25 mouse cellular contexts compared by ENCODE assay signal in the genomic region with DNA sequence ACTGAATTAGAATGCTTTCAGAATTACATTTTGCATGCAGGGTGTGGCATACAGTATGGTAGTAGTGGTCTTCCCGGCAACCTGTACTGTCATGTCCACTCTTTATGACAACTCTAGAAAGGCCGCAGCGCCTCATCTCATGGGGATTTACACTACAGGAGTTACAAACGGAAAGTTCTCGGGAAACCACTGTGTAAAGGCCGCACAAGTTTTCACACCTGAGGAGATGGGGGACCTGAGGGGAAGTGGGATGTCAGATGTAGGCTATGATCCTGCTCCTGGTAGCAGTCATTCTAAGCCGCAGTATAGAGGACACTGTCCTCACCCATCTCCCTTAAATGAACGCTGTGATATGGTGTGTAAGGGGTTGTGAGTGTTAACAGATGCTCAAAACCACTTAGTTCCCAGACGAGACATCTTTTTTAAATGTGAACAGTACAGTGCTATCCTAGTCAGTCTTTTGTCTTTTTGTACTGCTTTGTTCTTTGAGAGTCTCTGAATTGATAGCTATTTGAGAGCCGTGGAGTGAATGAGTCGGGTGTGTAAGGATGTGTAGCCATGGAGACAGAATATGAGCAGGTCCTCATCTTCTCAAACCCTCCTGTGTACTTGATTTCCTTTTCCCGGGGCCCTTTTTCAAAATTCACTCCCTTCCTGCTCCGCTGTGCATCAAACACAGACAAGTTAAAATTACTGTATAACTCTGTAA. TPM values are rescaled to one million over a fixed set of nuclear protein-coding genes. Genes with fewer than 3 reads are reported as not detected.
DNase-seq lines count a peak whose midpoint lies in the region; ATAC-seq lines count a peak whose summit lies in the region.
"Had no signal": no experiment of that assay in that cellular context is flagged by ENCODE, and none has a peak within 500 bp of the region (broad histone marks: within the 10 kb centered on the region; RNA-seq: fewer than 3 reads in every experiment).

No protein-coding gene starts in this region.

- peaks cover 5% of the 10 kb centered on the region for H3K36me3 ChIP-seq in embryonic facial prominence, embryonic 11.5 days (replicated peaks; ENCODE audit: control insufficient read depth, insufficient read depth, low read depth, low read length)
- peaks cover 69% of the 10 kb centered on the region for H3K36me3 ChIP-seq in embryonic facial prominence, embryonic 10.5 days (replicated peaks)
- peaks cover 35% of the 10 kb centered on the region for H3K36me3 ChIP-seq in hindbrain, embryonic 15.5 days
- peaks cover 67% of the 10 kb centered on the region for H3K36me3 ChIP-seq in hindbrain, embryonic 10.5 days
- H3K36me3 ChIP-seq in midbrain, embryonic 16.5 days (ENCODE audit: control insufficient read depth, insufficient read depth, low read length) = peaks cover 28% of the 10 kb centered on the region
- H3K36me3 ChIP-seq in midbrain, embryonic 14.5 days (ENCODE audit: control insufficient read depth, insufficient read depth, low read length) = peaks cover 57% of the 10 kb centered on the region

- ATAC-seq in embryonic facial prominence, embryonic 11.5 days (replicated peaks; ENCODE audit: insufficient number of reproducible peaks, low FRiP score, low TSS enrichment, low read depth) = 0 out of 2 replicates have a peak, but pooled peaks have one; percentile 23
- ATAC-seq in hindbrain, embryonic 15.5 days (ENCODE audit: low FRiP score, low read depth) = 0 out of 2 replicates have a peak, but pooled peaks have one; percentile 23
- peak; percentile 47; the same call in 1 of the 2 replicates for ATAC-seq in midbrain, embryonic 16.5 days
- no peak for ATAC-seq in midbrain, embryonic 14.5 days (ENCODE audit: low FRiP score, low TSS enrichment)
- ATAC-seq: activated CD4-positive, CD25-positive, alpha-beta regulatory T cell, adult 4 months; hindbrain, embryonic 16.5 days; intestine, postnatal 0 days had no signal

- H3K4me3 ChIP-seq in embryonic facial prominence, embryonic 11.5 days (ENCODE audit: low read depth, low read length) = no peak overlapping the region
- no peak overlapping the region for H3K4me3 ChIP-seq in embryonic facial prominence, embryonic 10.5 days
- H3K4me3 ChIP-seq in hindbrain, embryonic 15.5 days = no peak overlapping the region
- no peak overlapping the region for H3K4me3 ChIP-seq in hindbrain, embryonic 10.5 days
- no peak overlapping the region for H3K4me3 ChIP-seq in midbrain, embryonic 16.5 days (ENCODE audit: low read depth, low read length)
- H3K4me3 ChIP-seq in midbrain, embryonic 14.5 days (replicated peaks; ENCODE audit: low read depth, low read length) = no peak overlapping the region
- H3K4me3 ChIP-seq: embryonic facial prominence, embryonic 13.5 days; midbrain, embryonic 10.5 days had no signal

- no peaks in the 10 kb centered on the region for H3K9me3 ChIP-seq in embryonic facial prominence, embryonic 11.5 days (replicated peaks; ENCODE audit: control insufficient read depth, low read length)
- H3K9me3 ChIP-seq in embryonic facial prominence, embryonic 10.5 days = no peaks in the 10 kb centered on the region
- no peaks in the 10 kb centered on the region for H3K9me3 ChIP-seq in hindbrain, embryonic 15.5 days
- no peaks in the 10 kb centered on the region for H3K9me3 ChIP-seq in hindbrain, embryonic 10.5 days
- no peaks in the 10 kb centered on the region for H3K9me3 ChIP-seq in midbrain, embryonic 16.5 days (replicated peaks; ENCODE audit: control insufficient read depth, low read length, poor library complexity, severe bottlenecking)
- no peaks in the 10 kb centered on the region for H3K9me3 ChIP-seq in midbrain, embryonic 14.5 days (ENCODE audit: control insufficient read depth, low read length)
- H3K9me3 ChIP-seq: embryonic facial prominence, embryonic 13.5 days; midbrain, embryonic 10.5 days had no signal

- no peak overlapping the region for H3K9ac ChIP-seq in embryonic facial prominence, embryonic 11.5 days (replicated peaks; ENCODE audit: low read length)
- no peak overlapping the region for H3K9ac ChIP-seq in hindbrain, embryonic 15.5 days
- peak overlapping the region; percentile 3; the same call in 1 of the 2 replicates for H3K9ac ChIP-seq in midbrain, embryonic 16.5 days (ENCODE audit: low read depth, low read length)
- H3K9ac ChIP-seq in midbrain, embryonic 14.5 days (replicated peaks; ENCODE audit: low read length) = no peak overlapping the region
- H3K9ac ChIP-seq: embryonic facial prominence, embryonic 13.5 days; liver, embryonic 14.5 days; lung, embryonic 14.5 days had no signal

- WGBS in embryonic facial prominence, embryonic 11.5 days = 88% methylated on average over 13 of the region's 13 CpGs
- WGBS in embryonic facial prominence, embryonic 10.5 days = 91% methylated on average over 13 of the region's 13 CpGs
- WGBS in hindbrain, embryonic 15.5 days = 65% methylated on average over 13 of the region's 13 CpGs
- 85% methylated on average over 13 of the region's 13 CpGs for WGBS in hindbrain, embryonic 10.5 days
- WGBS in midbrain, embryonic 16.5 days = 66% methylated on average over 13 of the region's 13 CpGs
- WGBS in midbrain, embryonic 14.5 days = 78% methylated on average over 13 of the region's 13 CpGs

- H3K4me1 ChIP-seq in embryonic facial prominence, embryonic 11.5 days (ENCODE audit: control insufficient read depth, insufficient read depth, low read length) = no peaks in the 10 kb centered on the region
- 0 out of 2 replicates have a peak, but pooled peaks cover 4% of the 10 kb centered on the region for H3K4me1 ChIP-seq in embryonic facial prominence, embryonic 10.5 days
- H3K4me1 ChIP-seq in hindbrain, embryonic 15.5 days (replicated peaks) = no peaks in the 10 kb centered on the region
- peaks cover 7% of the 10 kb centered on the region for H3K4me1 ChIP-seq in hindbrain, embryonic 10.5 days (replicated peaks)
- H3K4me1 ChIP-seq in midbrain, embryonic 16.5 days (ENCODE audit: control insufficient read depth, insufficient read depth, low read length) = no peaks in the 10 kb centered on the region
- no peaks in the 10 kb centered on the region for H3K4me1 ChIP-seq in midbrain, embryonic 14.5 days (ENCODE audit: control insufficient read depth, insufficient read depth, low read length)

- DNase-seq in embryonic facial prominence, embryonic 11.5 days (ENCODE audit: low spot score) = peak; percentile 2
- DNase-seq in embryonic facial prominence, embryonic 10.5 days (ENCODE audit: low spot score) = no peak
- DNase-seq in hindbrain, embryonic 10.5 days (ENCODE audit: low spot score) = no peak
- no peak for DNase-seq in midbrain, embryonic 14.5 days
- DNase-seq in cerebellum, adult 11-12 months = no peak
- DNase-seq: adrenal gland, adult 2 months; adrenal gland, postnatal 36 days; gastrocnemius, postnatal 10 days; kidney, adult 9 months; kidney, postnatal 10 days; liver; lung, embryonic 14.5 days; lung, postnatal 14 days; right cerebral cortex, adult 18-20 months; spleen, adult 18-20 months; thymus, postnatal 14 days had no signal

- H3K4me2 ChIP-seq in embryonic facial prominence, embryonic 11.5 days (ENCODE audit: low read depth, low read length) = no peak overlapping the region
- no peak overlapping the region for H3K4me2 ChIP-seq in hindbrain, embryonic 15.5 days
- H3K4me2 ChIP-seq in midbrain, embryonic 16.5 days (ENCODE audit: low read length) = no peak overlapping the region
- H3K4me2 ChIP-seq in midbrain, embryonic 14.5 days (ENCODE audit: low read length) = no peak overlapping the region
- H3K4me2 ChIP-seq: embryonic facial prominence, embryonic 13.5 days; lung, embryonic 14.5 days had no signal

- H3K27me3 ChIP-seq in embryonic facial prominence, embryonic 11.5 days (ENCODE audit: control insufficient read depth, insufficient read depth, low read length) = no peaks in the 10 kb centered on the region
- no peaks in the 10 kb centered on the region for H3K27me3 ChIP-seq in embryonic facial prominence, embryonic 10.5 days (replicated peaks; ENCODE audit: low read depth, poor library complexity, severe bottlenecking)
- no peaks in the 10 kb centered on the region for H3K27me3 ChIP-seq in hindbrain, embryonic 15.5 days
- no peaks in the 10 kb centered on the region for H3K27me3 ChIP-seq in hindbrain, embryonic 10.5 days (ENCODE audit: insufficient read depth, poor library complexity, severe bottlenecking)
- H3K27me3 ChIP-seq in midbrain, embryonic 16.5 days (ENCODE audit: control insufficient read depth, insufficient read depth, low read depth, low read length) = no peaks in the 10 kb centered on the region
- no peaks in the 10 kb centered on the region for H3K27me3 ChIP-seq in midbrain, embryonic 14.5 days (ENCODE audit: control insufficient read depth, insufficient read depth, low read length)
- H3K27me3 ChIP-seq: CH12.LX; embryonic facial prominence, embryonic 13.5 days had no signal

- no peak overlapping the region for H3K27ac ChIP-seq in embryonic facial prominence, embryonic 11.5 days (replicated peaks; ENCODE audit: low read depth, low read length)
- no peak overlapping the region for H3K27ac ChIP-seq in embryonic facial prominence, embryonic 10.5 days (replicated peaks)
- no peak overlapping the region for H3K27ac ChIP-seq in hindbrain, embryonic 15.5 days (replicated peaks)
- no peak overlapping the region for H3K27ac ChIP-seq in hindbrain, embryonic 10.5 days
- H3K27ac ChIP-seq in midbrain, embryonic 16.5 days (ENCODE audit: low read length) = peak overlapping the region; percentile 54; the same call in 1 of the 2 replicates
- H3K27ac ChIP-seq in midbrain, embryonic 14.5 days (replicated peaks; ENCODE audit: low read depth, low read length) = no peak overlapping the region
- H3K27ac ChIP-seq: embryonic facial prominence, embryonic 13.5 days; liver, embryonic 14.5 days; midbrain, embryonic 10.5 days had no signal

RNA-seq across cellular contexts. Expression of a gene that starts 57.0 kb away (rescaled TPM):
- polyA plus RNA-seq in embryonic facial prominence, embryonic 11.5 days (2014; fragmentation: Nextera tagmentation; extraction: Ambion mirVana) = 22.8 and 25.9 TPM in 2 replicates
- 18.9 and 19.1 TPM in 2 replicates for polyA plus RNA-seq in embryonic facial prominence, embryonic 10.5 days (2016; fragmentation: Nextera tagmentation; extraction: Ambion mirVana)
- polyA plus RNA-seq in hindbrain, embryonic 15.5 days (2015; fragmentation: Nextera tagmentation; extraction: Ambion mirVana) = 18.1 and 19.7 TPM in 2 replicates
- polyA plus RNA-seq in hindbrain, embryonic 10.5 days (2016; fragmentation: Nextera tagmentation; extraction: Ambion mirVana) = 12.9 and 17.3 TPM in 2 replicates
- polyA plus RNA-seq in midbrain, embryonic 16.5 days (2015; fragmentation: Nextera tagmentation; extraction: Ambion mirVana) = 22.4 and 27.1 TPM in 2 replicates
- polyA plus RNA-seq in midbrain, embryonic 14.5 days (2014; fragmentation: Nextera tagmentation; extraction: Ambion mirVana) = 20.8 and 31.0 TPM in 2 replicates
